Mouse (Mus musculus) CD8-positive naive resting alpha-beta T cell, adult 2 months (primary cell): ENCODE results near the gene Phactr1.

ENCODE experiments used
- DNase-seq, 2 experiments: peaks; one replicate each; pipeline ENCODE4 v3.0.0; 2022; ENCODE audit warnings: low read depth in 2 of 2, low spot score in 2 of 2

Gene Phactr1

GRCm38 (mm10) chr13:43171020-43171710 lies 490.7 kb downstream of the Phactr1 start, which contains the start of gene Tbc1d7:
TSS of gene Tbc1d7 (minus strand) at chr13:43171501.
- DNase-seq = peak; percentile 98

GRCm38 (mm10) chr13:43172036-43172713 lies 491.8 kb downstream of the Phactr1 start:
- DNase-seq = no peak

DNA sequence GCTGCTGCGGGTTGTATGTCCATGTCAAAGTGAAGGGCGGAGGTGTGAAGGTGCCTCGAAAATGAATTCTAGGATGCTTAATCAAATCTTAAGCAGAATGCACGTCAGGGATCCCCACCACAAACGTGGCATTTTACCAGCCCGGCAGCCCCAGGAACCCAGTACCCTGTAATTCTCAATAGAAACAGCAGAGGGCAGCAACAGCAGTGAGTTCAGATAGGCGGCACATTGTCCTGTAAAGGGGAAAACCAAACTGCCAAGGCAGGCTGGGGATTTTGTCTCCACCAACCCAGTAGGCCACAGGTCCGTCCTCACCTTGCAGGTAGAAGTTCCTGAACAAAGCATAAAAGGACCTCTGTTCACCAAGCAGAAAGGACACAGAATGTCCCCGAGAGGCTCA lies 492.8 kb downstream of the Phactr1 start:
- DNase-seq = peak; percentile 76 to 86

- DNase-seq = no peak
These were observed 496.3 kb downstream of the Phactr1 start for GRCm38 (mm10) chr13:43176676-43177075.

DNA sequence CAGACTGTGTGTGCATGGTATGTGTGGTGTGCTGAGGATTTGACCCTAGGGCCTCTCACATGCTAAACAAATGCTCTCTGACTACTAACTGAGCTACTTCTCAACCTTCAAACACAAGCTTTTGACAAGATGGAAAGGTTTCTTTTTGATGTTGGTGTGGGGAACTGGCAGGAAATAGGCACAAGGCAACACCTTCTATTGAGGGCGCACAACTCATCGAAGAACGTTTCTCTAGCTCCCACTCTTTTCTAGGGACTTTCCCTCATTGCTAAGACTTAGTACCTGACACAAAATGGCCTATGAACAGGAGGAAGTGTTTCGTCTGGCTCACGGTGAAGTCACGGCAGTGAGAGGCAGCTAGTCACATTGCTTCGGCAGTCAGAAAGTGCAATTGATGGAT lies 496.9 kb downstream of the Phactr1 start:
- DNase-seq = peak in 1 of 2 experiments; percentile 27

GRCm38 (mm10) chr13:43181104-43181503 lies 500.7 kb downstream of the Phactr1 start:
- no peak for DNase-seq

DNA sequence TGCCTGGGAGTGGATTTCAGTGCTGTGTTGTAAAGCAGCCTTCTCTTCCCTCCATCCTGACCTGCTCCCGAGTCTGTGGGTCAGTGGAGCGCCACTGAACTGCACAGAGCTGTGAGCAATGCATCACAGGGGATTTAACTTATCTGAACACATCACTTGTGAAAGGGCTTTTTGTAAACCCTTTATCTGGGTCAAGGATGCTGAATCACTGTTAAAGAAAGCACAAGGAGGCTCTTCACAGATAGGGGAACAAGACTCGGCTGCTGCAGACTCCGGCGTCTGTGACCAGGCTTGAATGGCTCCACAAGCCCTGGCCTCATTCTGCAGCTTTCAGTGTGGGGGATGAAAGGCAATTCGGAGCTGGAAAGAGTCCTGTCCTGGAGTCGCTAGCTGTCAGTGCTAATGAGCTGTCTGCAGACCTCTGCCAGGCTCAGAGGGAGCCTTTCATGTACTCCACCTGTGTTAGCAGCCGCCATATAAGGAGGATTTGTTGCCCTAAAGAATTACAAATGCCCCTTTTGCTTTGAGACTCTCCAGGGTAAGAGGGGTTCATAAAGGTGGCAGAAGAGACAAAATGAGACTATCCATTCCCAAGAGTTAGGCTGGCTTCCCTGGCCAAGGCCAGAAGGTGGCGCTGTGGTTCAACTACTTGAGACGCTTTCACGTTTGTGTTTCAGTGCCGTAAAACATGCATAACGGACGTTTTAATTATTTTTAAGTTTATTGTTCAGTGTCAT lies 502.2 kb downstream of the Phactr1 start:
- peak; percentile 69 to 80 for DNase-seq

DNA sequence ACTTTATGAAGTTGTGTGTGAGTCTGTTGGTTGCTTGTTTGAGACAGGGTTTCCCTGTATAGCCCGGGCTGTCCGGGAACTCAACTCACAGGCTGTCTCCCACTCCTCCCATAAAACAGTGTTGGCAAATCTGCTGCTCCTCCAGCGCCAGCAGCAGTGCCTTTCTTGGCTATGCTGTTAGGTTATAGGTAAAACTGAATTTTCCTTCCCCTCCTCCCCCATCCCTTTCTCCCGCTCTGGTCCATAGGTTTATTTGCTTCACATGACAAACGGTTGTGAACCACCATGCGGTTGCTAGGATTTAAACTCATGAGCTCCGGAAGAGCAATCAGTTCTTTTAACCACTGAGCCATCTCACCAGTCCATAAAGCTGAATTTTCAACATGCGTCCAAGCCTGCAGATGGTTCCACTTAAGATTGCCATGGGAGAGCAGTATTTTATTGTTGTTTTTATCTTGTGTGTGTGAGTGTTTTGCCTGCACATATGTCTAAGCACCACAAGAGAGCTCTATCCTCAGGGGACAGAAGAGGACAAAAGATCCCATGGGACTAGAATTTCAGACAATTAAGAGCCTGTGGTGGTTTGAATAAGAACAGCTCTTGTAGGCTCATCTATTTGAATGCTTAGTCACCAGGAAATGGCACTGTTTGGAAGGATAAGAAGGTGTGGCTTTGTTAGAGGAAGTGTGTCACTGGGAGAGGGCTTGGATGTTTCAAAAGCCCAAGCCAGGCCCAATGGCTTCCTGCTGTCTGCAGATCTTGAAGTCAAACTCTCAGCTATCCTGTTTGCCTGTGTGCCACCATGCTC lies 503.0 kb downstream of the Phactr1 start:
- no peak for DNase-seq

GRCm38 (mm10) chr13:43187736-43188135 lies 507.3 kb downstream of the Phactr1 start:
- DNase-seq = no peak
